Mouse (Mus musculus): Measurements from ENCODE around the gene Kdelr3.

DNA sequence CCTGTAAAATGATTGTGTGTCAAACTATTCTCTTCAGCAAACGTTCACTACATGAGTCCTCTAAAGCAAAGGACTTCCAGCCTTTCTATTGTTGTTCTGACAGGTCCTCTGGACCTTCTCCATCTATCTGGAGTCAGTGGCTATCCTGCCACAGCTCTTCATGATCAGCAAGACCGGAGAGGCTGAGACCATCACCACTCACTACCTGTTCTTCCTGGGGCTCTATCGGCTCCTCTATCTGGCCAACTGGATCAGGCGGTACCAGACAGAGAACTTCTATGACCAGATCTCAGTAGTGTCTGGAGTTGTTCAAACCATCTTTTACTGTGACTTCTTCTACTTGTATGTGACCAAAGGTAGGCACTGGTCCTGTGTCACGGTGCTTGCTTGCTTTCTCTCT, 9.4 kb downstream of the Kdelr3 start:
- TF ChIP-seq CHD1 (IDR thresholded peaks at IDR 0.05; ENCODE audit: low read depth, low read length), result no peak
- no peak for TF ChIP-seq ZC3H11A (IDR thresholded peaks at IDR 0.05; ENCODE audit: low read depth, low read length)
- no peak for TF ChIP-seq CHD2 (IDR thresholded peaks at IDR 0.05; ENCODE audit: low read length)
- no peak for TF ChIP-seq UBTF (IDR thresholded peaks at IDR 0.05; ENCODE audit: low read depth, low read length)
- TF ChIP-seq CTCF (conservative IDR thresholded peaks at IDR 0.05 in 1 of 2, IDR thresholded peaks at IDR 0.05 in 1 of 2; ENCODE audit: low read depth in 2 of 2, low read length in 2 of 2), result no peak
- no peak for TF ChIP-seq HCFC1 (IDR thresholded peaks at IDR 0.05; ENCODE audit: low read depth, low read length)
- no peak for TF ChIP-seq JUND (conservative IDR thresholded peaks at IDR 0.05; ENCODE audit: low read depth, low read length)
- TF ChIP-seq EP300 (IDR thresholded peaks at IDR 0.05; ENCODE audit: low read length), result no peak
- no peak for TF ChIP-seq POLR2A (IDR thresholded peaks at IDR 0.05; ENCODE audit: low read depth, low read length)
- TF ChIP-seq NRF1 (IDR thresholded peaks at IDR 0.05; ENCODE audit: low read depth, low read length), result no peak
- no peak for TF ChIP-seq MXI1 (IDR thresholded peaks at IDR 0.05; ENCODE audit: low read depth, low read length)

All from CH12.LX (cell line).